Mouse (Mus musculus) E14TG2a.4 (cell line): ENCODE measurements around the gene Dnajc12.

Source experiments
- CTCF ChIP-seq: conservative IDR thresholded peaks from 2 replicates; pipeline ENCODE4 v1.5.1; 2014; ENCODE audit warnings: low read length
- NANOG ChIP-seq: IDR thresholded peaks from 2 replicates; pipeline ENCODE4 v1.6.1; 2014; ENCODE audit warnings: borderline replicate concordance, low read length, mixed read lengths
- POU5F1 ChIP-seq: IDR thresholded peaks from 2 replicates; pipeline ENCODE4 v1.6.1; 2014; ENCODE audit warnings: low read length, borderline replicate concordance

GRCm38 (mm10) chr10:63381498-63382280, 554 bp upstream of the Dnajc12 start, which contains the start of gene Sirt1:
- TF ChIP-seq CTCF (no peak), POU5F1 (no peak), NANOG (no peak)
